Mouse (Mus musculus): Measurements from ENCODE around the gene Raver1. TPM values are rescaled to one million over a fixed set of nuclear protein-coding genes. Genes with fewer than 3 reads are reported as not detected.

The Raver1 gene
- total RNA-seq, 2 experiments from 2014 or later, result 15.2 to 17.0 TPM

Small RNA genes within 50 kb of the gene (microRNA-seq; reads per million reads assigned to microRNA genes)
- gene Mir1900 (ENCODE audit: borderline replicate concordance in 2 of 2) (0 reads per million in 2 experiments), gene Mir7082 (ENCODE audit: borderline replicate concordance in 2 of 2) (0 to 0.26 reads per million in 2 experiments)

Other genes with a start within 250 kb of the Raver1 start
- gene A230050P20Rik, start 223.4 kb downstream of the Raver1 start, total RNA-seq (2021), result 1 to 10 TPM; 1.7 to 2.7 TPM
- 1 to 10 TPM; 4.1 to 4.6 TPM for gene Angptl6, start 212.3 kb downstream of the Raver1 start, total RNA-seq (2021)
- 1 to 10 TPM; 7.4 to 7.7 TPM for gene Ppan, start 203.8 kb downstream of the Raver1 start, total RNA-seq (2021)
- 100 to 1,000 TPM in 1 of 2 experiments, 10 to 100 TPM in 1; 90.9 to 101 TPM for gene Eif3g, start 193.4 kb downstream of the Raver1 start, total RNA-seq (2021)
- gene Dnmt1, start 132.1 kb downstream of the Raver1 start, total RNA-seq (2021), result 10 to 100 TPM in 1 of 2 experiments, 1 to 10 TPM in 1; 6.5 to 10.5 TPM
- gene S1pr2, start 115.2 kb downstream of the Raver1 start, total RNA-seq (2021), result 1 to 10 TPM; 2.3 to 3.6 TPM
- gene Mrpl4, start 89.3 kb downstream of the Raver1 start, total RNA-seq (2021), result 10 to 100 TPM; 61.9 to 62.8 TPM
- 1 to 10 TPM; 1.6 to 3.0 TPM for gene Icam1, start 76.0 kb downstream of the Raver1 start, total RNA-seq (2021)
- 1 to 10 TPM; 1.0 to 1.6 TPM for gene Icam4, start 62.6 kb downstream of the Raver1 start, total RNA-seq (2021)
- not detected for gene Icam5, start 59.9 kb downstream of the Raver1 start, total RNA-seq (2021)
- not detected for gene Zglp1, start 24.9 kb downstream of the Raver1 start, total RNA-seq (2021)
- under 1 TPM in 1 of 2 experiments, not detected in 1; 0.27 TPM for gene Gm49373, start 18.9 kb downstream of the Raver1 start, total RNA-seq (2021)
- 10 to 100 TPM; 34.7 to 35.4 TPM for gene Fdx1l, start 18.4 kb downstream of the Raver1 start, total RNA-seq (2021)
- under 1 TPM; 0.35 to 0.67 TPM for gene Gm38431, start within 50 bp of the Raver1 start, total RNA-seq (2021)
- 1 to 10 TPM; 4.7 to 5.8 TPM for gene Tyk2, start 39.2 kb upstream of the Raver1 start, total RNA-seq (2021)
- gene Cdc37, start 58.0 kb upstream of the Raver1 start, total RNA-seq (2021), result 100 to 1,000 TPM; 120 to 126 TPM
- 10 to 100 TPM; 44.6 to 46.7 TPM for gene Pde4a, start 73.7 kb upstream of the Raver1 start, total RNA-seq (2021)
- gene Keap1, start 147.4 kb upstream of the Raver1 start, total RNA-seq (2021), result 10 to 100 TPM; 55.0 to 56.3 TPM
- under 1 TPM; 0.13 to 0.16 TPM for gene S1pr5, start 156.4 kb upstream of the Raver1 start, total RNA-seq (2021)
- 10 to 100 TPM; 60.5 to 63.9 TPM for gene Atg4d, start 173.3 kb upstream of the Raver1 start, total RNA-seq (2021)
- 1 to 10 TPM; 8.3 to 8.5 TPM for gene Kri1, start 196.0 kb upstream of the Raver1 start, total RNA-seq (2021)
- 1 to 10 TPM; 7.4 to 9.1 TPM for gene Cdkn2d, start 199.4 kb upstream of the Raver1 start, total RNA-seq (2021)
- not detected for gene Ap1m2, start 220.3 kb upstream of the Raver1 start, total RNA-seq (2021)
- 100 to 1,000 TPM; 117 to 128 TPM for gene Slc44a2, start 228.7 kb upstream of the Raver1 start, total RNA-seq (2021)